Mouse (Mus musculus): ENCODE measurements around the gene AI854703.
"Not testable (repeated sequence)": the region's sequence is repeated elsewhere in the genome, so short reads cannot be mapped to it uniquely, and the experiment has no call there.

AI854703 gene

DNA sequence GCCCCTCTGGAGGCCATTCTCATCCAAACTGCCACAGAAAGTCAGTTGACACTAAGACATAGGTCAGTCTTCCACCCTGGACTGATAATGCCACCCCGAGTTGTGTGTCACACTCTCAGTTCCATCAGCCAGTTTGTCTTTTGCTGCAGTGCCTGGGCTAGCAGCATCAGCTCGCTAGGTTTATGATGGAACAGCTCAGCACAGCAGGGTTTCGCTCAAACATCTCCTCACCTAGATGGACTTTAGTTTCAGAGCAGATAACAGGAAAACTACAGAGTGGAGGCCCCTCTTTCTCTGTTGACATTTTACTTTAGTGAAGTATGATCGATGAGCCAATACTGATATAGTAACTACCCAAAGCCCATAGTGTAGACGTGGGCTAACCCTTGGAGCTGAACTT is 11.8 kb upstream of the AI854703 start:
- no peak for DNase-seq (ENCODE audit: low spot score)

DNA sequence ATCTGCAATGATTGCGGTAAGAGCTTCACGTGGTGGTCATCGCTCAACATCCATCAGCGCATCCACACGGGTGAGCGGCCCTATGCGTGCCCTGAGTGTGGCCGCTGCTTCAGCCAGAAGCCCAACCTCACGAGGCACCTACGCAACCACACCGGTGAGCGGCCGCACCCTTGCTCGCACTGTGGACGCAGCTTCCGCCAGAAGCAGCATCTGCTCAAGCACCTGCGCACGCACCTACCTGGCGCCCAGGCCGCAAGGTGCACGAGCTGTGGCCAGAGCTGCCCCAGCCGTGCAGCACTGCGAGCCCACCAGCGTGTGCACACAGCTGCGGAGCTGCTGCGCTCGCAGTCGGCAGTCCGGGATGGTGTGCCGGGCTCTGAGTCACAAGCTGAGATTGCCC is 6.5 kb upstream of the AI854703 start:
- DNase-seq (ENCODE audit: low spot score) = no peak

GRCm38 (mm10) chr6:48622186-48622843 is 4.2 kb upstream of the AI854703 start:
- not testable (repeated sequence) for DNase-seq (ENCODE audit: low spot score)

DNA sequence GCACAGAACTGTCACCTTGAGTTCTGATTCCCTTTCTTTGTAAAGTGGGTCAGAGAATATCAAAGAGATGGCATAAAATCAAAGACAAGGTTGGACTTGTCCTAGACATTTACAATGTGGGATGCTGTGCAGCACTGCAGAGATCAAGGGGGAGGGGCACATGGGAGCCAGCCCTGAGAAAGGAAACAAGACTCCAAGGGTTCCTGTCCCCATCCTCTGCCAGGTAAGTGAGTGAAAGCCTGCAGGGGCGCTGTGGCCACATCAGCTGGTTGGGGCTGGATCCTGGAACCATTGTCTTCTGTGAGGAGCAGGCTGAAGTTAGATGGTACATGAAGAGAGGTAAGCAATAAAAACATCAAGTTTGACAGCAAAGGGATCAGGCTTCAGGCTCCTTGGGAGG is 3.1 kb upstream of the AI854703 start:
- DNase-seq (ENCODE audit: low spot score) = no peak

GRCm38 (mm10) chr6:48626984-48627383 is 420 bp downstream of the AI854703 start:
- DNase-seq (ENCODE audit: low spot score) = peak; percentile 58

DNA sequence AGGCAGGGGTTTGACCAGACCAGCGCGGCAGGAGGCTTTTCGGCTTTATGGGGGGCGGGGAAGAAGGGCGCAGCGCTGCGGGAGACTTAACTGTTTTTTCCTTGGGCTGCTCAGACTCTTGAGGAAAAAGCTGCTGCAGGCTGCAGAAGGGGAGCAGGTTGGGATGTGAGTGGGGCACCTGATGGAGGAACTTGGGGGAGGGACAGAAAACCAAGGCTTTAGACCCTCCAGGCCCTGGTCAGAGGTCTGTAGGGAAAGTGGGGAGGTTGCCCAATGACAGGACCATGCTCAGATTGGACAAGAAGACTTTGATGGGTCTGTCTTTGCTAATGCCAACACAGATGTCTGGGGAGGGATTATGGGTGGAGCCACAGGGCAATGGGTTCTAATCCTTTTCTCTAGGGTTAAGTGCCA is 954 bp downstream of the AI854703 start:
- no peak for DNase-seq (ENCODE audit: low spot score)

GRCm38 (mm10) chr6:48628377-48628776 is 1.8 kb downstream of the AI854703 start:
- DNase-seq (ENCODE audit: low spot score) = no peak

DNA sequence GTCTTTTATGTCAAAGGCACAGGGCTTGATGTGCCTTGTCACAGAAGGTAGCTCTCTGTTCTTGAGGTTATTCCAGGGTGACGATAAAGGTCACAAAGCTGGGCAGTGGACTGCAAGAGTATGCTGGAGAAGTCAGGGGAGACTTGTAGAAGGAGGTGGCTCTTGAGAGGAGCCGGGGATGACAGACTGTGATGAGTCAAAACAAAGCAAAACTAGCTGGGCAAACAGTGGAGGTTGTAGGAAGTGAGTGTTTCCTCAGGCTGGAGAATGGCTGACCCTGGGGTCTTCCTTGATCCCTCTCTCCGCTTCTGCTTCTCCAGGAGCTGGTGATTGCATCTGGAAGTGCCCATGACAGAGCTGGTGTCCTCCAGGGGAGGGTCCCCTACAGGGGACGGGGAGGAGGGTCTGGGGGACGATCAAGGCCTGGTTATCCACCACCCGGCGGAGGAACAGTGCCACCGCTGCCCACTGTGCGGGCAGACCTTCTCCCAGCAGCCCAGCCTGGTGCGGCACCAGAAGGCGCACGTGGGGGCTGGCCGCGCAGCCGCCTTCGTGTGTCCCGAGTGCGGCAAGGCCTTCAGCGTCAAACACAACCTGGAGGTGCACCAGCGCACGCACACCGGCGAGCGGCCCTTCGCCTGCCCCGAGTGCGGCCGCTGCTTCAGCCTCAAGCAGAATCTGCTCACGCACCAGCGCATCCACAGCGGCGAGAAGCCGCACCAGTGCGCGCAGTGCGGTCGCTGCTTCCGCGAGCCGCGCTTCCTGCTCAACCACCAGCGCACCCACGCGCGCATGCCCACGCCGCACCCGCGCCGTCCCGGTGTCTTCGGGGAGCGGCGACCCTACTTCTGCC is 2.5 kb downstream of the AI854703 start:
- peak; percentile 54 for DNase-seq (ENCODE audit: low spot score)

- DNase-seq (ENCODE audit: low spot score) = no peak
Measured at GRCm38 (mm10) chr6:48629661-48630034, 3.1 kb downstream of the AI854703 start.

DNA sequence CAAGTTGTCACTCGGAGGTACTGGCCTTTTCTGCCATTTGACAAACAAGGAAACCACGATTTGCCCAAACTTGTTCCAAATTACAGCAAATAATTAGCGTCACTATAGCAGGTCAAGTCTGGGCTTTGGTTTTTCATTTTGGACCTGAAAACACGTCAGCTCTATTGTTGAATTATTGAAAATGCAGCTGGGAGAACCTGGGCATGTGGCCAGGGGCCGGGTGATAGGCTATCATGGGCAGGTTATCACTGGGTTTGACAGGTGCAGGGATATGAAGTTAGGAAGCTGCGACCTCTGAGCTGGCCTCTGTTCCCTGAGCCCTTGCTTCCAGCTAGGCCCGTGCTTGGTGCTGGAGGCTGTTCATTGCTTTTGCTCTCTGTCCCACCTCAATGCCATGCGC is 4.3 kb downstream of the AI854703 start:
- no peak for DNase-seq (ENCODE audit: low spot score)

- no peak for DNase-seq (ENCODE audit: low spot score)
Measured at GRCm38 (mm10) chr6:48635105-48635504, 8.5 kb downstream of the AI854703 start.

GRCm38 (mm10) chr6:48636515-48636914 is 10.0 kb downstream of the AI854703 start:
- DNase-seq (ENCODE audit: low spot score) = no peak

GRCm38 (mm10) chr6:48637811-48638500 is 11.4 kb downstream of the AI854703 start:
- no peak for DNase-seq (ENCODE audit: low spot score)

- DNase-seq (ENCODE audit: low spot score) = no peak
Measured at GRCm38 (mm10) chr6:48638553-48638952, 12.0 kb downstream of the AI854703 start.

GRCm38 (mm10) chr6:48641391-48641790 is 14.8 kb downstream of the AI854703 start:
- no peak for DNase-seq (ENCODE audit: low spot score)

GRCm38 (mm10) chr6:48642764-48643292 is 16.3 kb downstream of the AI854703 start:
- DNase-seq (ENCODE audit: low spot score) = no peak

DNA sequence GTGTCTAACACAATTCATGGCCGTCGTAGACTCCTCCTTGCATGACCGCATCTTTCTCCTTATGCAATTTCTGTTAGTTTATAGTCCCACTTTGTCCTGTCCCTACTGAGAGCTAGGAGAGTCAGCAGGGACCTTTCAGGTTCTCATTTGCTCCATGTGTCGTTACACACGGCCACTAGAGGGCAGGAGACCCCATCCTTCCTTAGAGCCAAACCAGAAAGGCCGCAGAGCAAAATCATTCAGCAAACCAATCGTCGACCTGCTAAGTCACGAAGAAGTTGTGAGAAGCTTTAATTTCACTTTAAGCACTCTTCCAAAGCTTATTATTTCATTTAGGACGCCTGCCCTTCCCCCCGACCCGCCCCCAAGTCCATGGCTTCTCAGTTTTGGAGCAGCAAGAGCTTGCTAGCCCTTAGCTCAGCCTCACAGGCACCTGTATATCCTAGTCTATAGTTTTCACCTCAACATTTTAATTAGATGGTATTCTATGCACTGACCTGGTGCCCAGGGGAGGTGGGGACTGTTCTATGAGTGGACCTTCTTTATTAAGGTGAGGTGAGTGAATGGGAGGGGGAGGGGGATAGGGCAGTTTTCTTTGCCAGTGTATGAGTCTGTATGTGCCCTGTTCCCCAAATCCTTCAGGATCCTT is 19.2 kb downstream of the AI854703 start:
- DNase-seq (ENCODE audit: low spot score) = peak; percentile 71

DNA sequence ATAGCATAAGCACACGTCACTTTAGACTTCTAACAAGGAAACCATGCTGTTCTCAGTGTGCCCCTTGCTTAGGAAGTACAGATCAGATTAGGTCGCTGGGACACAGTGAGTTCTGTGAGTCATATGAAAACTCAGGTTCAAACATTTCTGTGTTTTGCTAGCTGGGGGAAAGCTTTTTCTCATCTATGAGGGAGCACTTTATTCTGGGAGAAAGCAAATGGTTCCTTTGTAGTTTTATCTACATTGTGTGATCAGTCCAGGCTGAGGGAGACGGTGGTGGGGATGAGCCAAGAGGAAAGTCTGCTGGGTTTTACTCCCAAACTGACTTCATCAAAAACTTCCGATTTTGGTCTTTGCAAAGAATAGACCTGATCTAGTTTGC is 19.7 kb downstream of the AI854703 start:
- DNase-seq (ENCODE audit: low spot score) = no peak

- DNase-seq (ENCODE audit: low spot score) = no peak
Measured at GRCm38 (mm10) chr6:48646995-48647394, 20.4 kb downstream of the AI854703 start, which contains the start of gene Gimap8. Gimap8 (plus strand) TSS chr6:48647234.

DNA sequence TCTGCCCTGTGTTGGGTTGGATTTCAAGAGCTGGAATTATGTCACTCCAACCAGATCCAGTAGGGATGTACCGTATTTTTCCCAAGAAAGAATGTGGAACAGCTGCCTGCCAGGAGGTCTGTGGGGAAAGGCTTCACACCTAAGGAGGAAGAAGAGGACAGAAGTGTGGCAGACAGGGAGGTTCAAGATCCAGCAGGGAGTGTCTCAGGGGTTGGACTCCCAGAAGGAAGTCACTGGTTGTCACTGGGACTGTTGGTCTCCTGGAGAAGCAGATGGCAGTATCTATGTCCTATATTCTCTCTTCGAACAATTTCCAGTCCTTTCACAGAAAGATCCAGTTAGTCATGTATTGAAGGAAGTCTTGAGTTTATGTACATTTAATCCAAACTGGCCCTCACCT is 21.0 kb downstream of the AI854703 start:
- DNase-seq (ENCODE audit: low spot score) = no peak

DNA sequence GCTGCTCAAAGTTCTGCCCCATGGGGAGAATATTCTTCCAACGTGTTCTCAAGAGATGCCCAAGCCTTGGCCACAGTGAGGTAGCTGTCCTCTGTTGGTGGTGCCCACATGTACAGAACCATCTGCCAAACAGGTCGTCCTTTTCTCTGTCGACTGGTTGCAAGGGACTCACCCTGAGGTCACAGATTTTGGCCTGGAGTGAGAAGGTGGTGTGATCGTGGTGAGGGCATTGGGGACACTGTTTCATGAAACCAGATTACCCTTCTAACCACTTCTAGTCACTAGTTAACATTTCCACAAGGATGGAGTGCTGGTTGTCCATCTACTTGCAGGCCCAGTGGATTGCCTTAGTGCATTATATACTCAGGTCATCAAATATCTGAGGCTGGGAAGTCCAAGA is 22.2 kb downstream of the AI854703 start:
- no peak for DNase-seq (ENCODE audit: low spot score)

GRCm38 (mm10) chr6:48650041-48650440 is 23.5 kb downstream of the AI854703 start:
- DNase-seq (ENCODE audit: low spot score) = no peak

All from layer of hippocampus, adult 11-12 months (tissue).